Mouse (Mus musculus): Measurements from ENCODE around the gene Rgs17. TPM values are rescaled to one million over a fixed set of nuclear protein-coding genes. Genes with fewer than 3 reads are reported as not detected.
"Not testable (repeated sequence)": the region's sequence is repeated elsewhere in the genome, so short reads cannot be mapped to it uniquely, and the experiment has no call there.

The Rgs17 gene
- under 1 TPM; 0.61 to 0.62 TPM for total RNA-seq (2021)

GRCm38 (mm10) chr10:5922294-5922828 lies at the start of gene Rgs17:
Gene Rgs17, minus strand, starts transcription at chr10:5922400.
- peak; percentile 29 to 38 for DNase-seq
- intact Hi-C loops (cut with DNase I): no loop called here

DNA sequence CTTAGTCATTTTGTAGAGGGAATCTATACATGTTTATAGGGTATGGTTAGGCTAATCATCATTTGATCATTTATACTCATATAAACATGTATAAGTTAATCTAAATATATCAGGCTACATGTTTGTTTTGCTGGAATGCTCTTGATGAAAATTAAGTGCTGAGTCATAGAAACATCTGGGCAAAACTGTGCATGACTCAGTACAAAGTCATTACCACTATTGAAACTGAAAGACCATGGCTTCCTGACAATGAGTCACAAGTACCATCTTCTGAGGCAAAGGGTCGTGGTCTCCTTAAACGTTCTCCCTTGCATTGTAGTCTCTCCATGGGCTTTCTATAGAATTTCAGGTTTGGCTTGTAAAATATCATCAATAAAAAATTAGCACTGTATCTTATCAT lies 45.5 kb upstream of the Rgs17 start:
- intact Hi-C loops (cut with DNase I): no loop called here
- no peak for DNase-seq

DNA sequence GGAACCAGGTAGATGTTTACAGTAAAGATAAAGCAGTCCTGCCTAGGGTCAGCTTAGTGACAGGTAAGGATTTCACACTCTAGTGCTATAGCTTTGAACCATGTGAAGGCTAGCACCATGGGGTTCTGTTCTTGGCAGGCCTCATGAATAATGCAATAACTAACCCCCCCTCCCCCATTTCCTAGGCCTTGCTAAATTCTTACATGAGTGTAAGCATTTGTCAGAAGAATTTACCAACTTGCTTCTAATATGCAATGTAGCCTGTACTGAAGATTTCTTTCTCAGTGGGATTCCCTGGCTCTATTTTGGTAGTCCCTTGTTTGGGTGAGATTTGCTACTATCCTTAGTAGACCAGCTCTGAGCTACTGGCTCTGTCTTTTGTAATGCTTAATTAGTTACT lies 31.6 kb upstream of the Rgs17 start:
- intact Hi-C loops (cut with DNase I): not testable (repeated sequence)

DNA sequence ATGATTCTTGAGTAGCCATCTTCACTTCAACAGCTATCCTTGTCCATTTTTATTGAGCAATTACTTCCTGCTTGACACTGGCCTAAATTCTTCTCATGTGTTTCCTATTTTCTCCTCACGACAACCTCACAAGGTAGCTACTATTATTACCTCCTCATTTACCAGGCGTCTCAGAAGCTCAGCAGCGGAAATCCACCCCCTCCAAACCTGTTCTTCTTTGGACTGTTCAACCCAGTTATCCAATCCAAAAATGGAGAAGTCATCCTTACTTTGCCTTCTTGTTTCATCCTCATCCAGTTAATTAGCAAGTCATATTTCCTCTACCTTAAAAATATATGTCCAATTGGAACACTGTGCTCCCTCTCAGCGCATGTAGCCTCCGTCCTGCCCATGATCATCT lies 2.1 kb upstream of the Rgs17 start:
- intact Hi-C loops (cut with DNase I): no loop called here

More for the DNA sequence above, 31.6 kb upstream of the Rgs17 start:
- not testable (repeated sequence) for DNase-seq

DNA sequence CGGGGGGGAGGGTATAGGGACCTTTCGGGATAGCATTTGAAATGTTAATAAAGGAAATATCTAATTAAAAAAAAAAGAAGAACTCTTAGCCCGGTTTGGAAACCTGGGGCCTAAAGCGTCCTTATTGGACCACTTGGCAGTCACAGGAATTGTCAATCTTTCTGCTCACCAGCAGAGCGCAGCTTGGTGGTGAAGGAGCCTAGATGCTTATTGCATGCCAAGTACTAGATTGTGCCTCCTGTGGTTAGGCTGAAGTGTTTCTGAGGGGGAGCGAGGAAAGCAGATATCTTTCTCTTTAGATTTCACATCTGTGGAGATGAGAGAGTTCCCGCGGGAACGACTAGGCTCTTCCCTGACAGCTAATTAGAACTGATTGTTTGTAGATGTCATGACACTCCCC lies 896 bp upstream of the Rgs17 start:
- intact Hi-C loops (cut with DNase I): no loop called here
- DNase-seq: no peak

More for the DNA sequence above, 2.1 kb upstream of the Rgs17 start:
- DNase-seq: no peak

DNA sequence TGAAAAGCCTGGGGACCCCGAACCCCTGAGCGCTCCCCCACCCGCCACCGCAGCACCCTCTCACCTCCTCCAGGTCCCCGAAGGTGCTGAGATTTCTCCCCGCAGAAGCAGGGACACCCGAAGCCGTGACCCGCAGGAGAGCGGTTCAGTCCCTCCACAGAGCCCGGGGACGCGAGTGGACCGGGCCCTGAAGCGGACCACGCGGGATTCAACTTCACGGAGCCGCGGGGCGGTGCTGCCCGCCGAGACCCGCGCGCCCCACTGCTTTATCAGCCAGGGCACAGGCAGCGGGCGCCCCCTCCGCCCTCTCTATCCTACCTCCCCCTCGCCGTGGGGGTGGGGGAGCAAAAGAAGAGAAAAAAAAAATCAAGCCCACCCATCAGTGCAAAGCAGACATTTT lies 429 bp downstream of the Rgs17 start:
- intact Hi-C loops (cut with DNase I): no loop called here
- DNase-seq: no peak

- intact Hi-C loops (cut with DNase I): no loop called here
- no peak for DNase-seq
These were observed 1.1 kb downstream of the Rgs17 start for GRCm38 (mm10) chr10:5921031-5921551.

- intact Hi-C loops (cut with DNase I): no loop called here
- DNase-seq: no peak
These were observed 17.8 kb downstream of the Rgs17 start for GRCm38 (mm10) chr10:5904399-5904798.

DNA sequence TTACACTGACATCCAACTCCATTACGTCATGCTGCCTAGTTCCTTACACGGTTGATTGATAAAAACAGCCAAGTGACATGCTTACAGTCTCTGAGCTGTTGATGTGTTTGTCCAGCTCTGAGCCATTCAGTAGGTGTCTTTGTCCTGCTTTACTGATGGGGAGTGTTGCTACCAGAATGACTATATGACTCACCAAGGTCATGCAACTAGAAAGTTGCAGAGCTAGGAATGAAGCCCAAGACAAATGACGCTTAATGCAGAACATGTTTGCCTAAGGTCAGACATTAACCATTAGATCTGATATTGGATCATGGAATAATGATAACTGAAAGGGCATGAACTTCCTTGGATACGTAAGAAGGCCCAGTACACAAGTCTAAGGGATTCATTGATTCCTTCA lies 20.4 kb downstream of the Rgs17 start:
- DNase-seq: no peak
- intact Hi-C loops (cut with DNase I): no loop called here

GRCm38 (mm10) chr10:5900731-5901130 lies 21.5 kb downstream of the Rgs17 start:
- intact Hi-C loops (cut with DNase I): no loop called here
- DNase-seq: no peak

- intact Hi-C loops (cut with DNase I): no loop called here
- no peak for DNase-seq
These were observed 45.1 kb downstream of the Rgs17 start for GRCm38 (mm10) chr10:5877106-5877505.

GRCm38 (mm10) chr10:5871081-5871480 lies 51.1 kb downstream of the Rgs17 start:
- intact Hi-C loops (cut with DNase I): no loop called here
- DNase-seq: no peak

DNA sequence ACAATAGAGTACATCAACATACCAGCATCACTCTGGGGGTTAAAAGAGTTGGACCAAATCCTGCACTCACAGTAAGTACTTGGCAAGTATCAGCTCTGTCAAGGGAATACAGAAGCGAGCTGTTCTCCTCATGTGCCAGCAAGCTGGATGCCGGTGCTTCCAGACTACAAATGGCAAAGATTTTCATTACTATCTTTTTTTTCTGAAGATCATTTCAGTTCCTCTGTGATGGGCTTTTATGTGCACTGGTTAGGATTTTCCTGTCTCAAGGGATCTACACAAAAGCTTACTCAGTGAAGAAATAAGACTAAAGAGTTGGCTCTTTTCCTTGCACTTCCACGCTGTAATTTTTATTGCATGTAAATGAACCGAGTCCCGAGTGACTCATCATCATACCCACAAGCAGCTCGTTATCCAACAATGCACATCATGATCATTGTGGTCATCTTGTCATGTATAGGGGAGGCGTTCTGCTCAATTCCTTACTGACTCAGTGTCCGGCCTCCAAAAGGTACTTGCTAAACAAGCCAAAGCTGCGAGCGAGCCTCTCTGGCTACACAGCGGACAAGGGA lies 54.1 kb downstream of the Rgs17 start:
- no peak for DNase-seq
- intact Hi-C loops (cut with DNase I): no loop called here

- intact Hi-C loops (cut with DNase I): no loop called here
- no peak for DNase-seq
These were observed 56.2 kb downstream of the Rgs17 start for GRCm38 (mm10) chr10:5865996-5866395.

- intact Hi-C loops (cut with DNase I): no loop called here
- no peak for DNase-seq
These were observed 59.5 kb downstream of the Rgs17 start for GRCm38 (mm10) chr10:5862669-5863068.

- DNase-seq: no peak
- intact Hi-C loops (cut with DNase I): no loop called here
These were observed 61.4 kb downstream of the Rgs17 start for GRCm38 (mm10) chr10:5860849-5861248.

DNA sequence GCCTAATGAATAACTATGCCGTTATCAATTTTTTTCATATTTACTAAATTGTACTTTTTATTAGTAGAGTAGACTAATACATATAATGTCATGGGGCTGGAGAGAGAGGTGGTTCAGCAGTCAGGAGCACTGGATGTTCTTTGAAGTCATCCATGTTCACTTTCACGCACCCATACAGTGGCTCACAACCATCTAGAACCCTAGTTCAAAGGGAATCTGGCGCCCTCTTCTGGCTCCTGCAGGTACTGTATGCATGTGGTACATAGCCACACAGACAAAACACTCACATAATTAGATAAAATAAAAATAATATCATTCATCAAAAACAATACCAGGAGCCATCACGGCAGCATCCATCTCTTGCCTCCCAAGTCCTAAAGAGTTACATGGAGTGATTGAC lies 62.5 kb downstream of the Rgs17 start:
- intact Hi-C loops (cut with DNase I): loop anchor here (10.0 kb wide), 1 partner anchor 265 kb away; no protein-coding TSS in a partner anchor

GRCm38 (mm10) chr10:5857996-5858549 lies 64.1 kb downstream of the Rgs17 start:
- intact Hi-C loops (cut with DNase I): loop anchor here (10.0 kb wide), 1 partner anchor 267 kb away; no protein-coding TSS in a partner anchor
- DNase-seq: no peak

More for the DNA sequence above, 62.5 kb downstream of the Rgs17 start:
- no peak for DNase-seq

- intact Hi-C loops (cut with DNase I): loop anchor here (10.0 kb wide), 1 partner anchor 271 kb away; no protein-coding TSS in a partner anchor
- no peak for DNase-seq
These were observed 68.8 kb downstream of the Rgs17 start for GRCm38 (mm10) chr10:5853290-5853868.

DNA sequence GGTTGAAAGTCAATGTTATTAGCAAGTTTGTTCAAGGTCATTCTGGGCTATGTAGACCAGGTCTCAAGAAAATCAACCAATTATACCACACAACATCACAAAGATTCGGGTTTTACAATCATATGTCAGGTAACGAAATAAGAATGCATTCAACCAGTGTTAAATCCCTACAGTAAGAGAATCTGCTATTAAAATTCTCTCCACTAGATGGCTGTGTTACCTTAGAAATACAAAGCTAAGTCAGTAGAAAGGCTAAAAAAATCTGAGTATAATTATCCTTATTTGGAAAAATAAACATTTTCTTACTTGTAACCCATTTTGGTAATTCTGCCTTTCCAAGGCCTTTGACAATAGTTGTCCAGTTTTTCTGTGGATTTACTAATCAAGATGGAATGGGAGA lies 75.3 kb downstream of the Rgs17 start:
- no peak for DNase-seq

GRCm38 (mm10) chr10:5841369-5841768 lies 80.8 kb downstream of the Rgs17 start:
- intact Hi-C loops (cut with DNase I): loop anchor here (5.0 kb wide), 1 partner anchor 239 kb away; no protein-coding TSS in a partner anchor
- peak; percentile 18 to 47 for DNase-seq

More for the DNA sequence above, 75.3 kb downstream of the Rgs17 start:
- intact Hi-C loops (cut with DNase I): loop anchor here (5.0 kb wide), 1 partner anchor 845 kb away; no protein-coding TSS in a partner anchor
